Mouse (Mus musculus) lung, postnatal 0 days (tissue): ENCODE results near the gene Slc25a12.

Experiments
- CTCF ChIP-seq: IDR thresholded peaks from 2 replicates; pipeline ENCODE4 v1.5.1; 2016; ENCODE audit warnings: antibody characterized with exemption, mild to moderate bottlenecking
- EP300 ChIP-seq: IDR thresholded peaks from 2 replicates; pipeline ENCODE4 v1.6.1; 2016; ENCODE audit warnings: antibody characterized with exemption, mild to moderate bottlenecking, control low read depth

GRCm38 (mm10) chr2:71329761-71330160, 37.8 kb downstream of the Slc25a12 start:
- TF ChIP-seq CTCF (no peak), EP300 (no peak)
